8 mouse cellular contexts compared by ENCODE assay signal in genomic region chr2:78870443-78871025, GRCm38 (mm10). TPM values are rescaled to one million over a fixed set of nuclear protein-coding genes. Genes with fewer than 3 reads are reported as not detected.
DNase-seq lines count a peak whose midpoint lies in the region; ATAC-seq and TF ChIP-seq lines count a peak whose summit lies in the region.

No protein-coding gene starts in this region.

- no peak for DNase-seq in gastrocnemius, adult 2 months
- no peak for DNase-seq in gastrocnemius, postnatal 4 days (ENCODE audit: low spot score in 2 of 2)
- no peak for DNase-seq in CH12.LX (ENCODE audit: extremely low read depth)
- peak; percentile 20 for DNase-seq in embryo, embryonic 9.5 days (ENCODE audit: extremely low spot score)
- peak; percentile 39 for DNase-seq in hindbrain, embryonic 11.5 days (ENCODE audit: low spot score)
- DNase-seq in stomach, postnatal 0 days (ENCODE audit: low spot score): peak; percentile 16
- DNase-seq in urinary bladder, adult 2 months (ENCODE audit: low spot score): no peak

- TF ChIP-seq RAD21 in CH12.LX (IDR thresholded peaks at IDR 0.05; ENCODE audit: low read depth, low read length): no peak

- no peak for TF ChIP-seq CTCF in gastrocnemius, adult 2 months (IDR thresholded peaks at IDR 0.05)
- no peak for TF ChIP-seq CTCF in CH12.LX (conservative IDR thresholded peaks at IDR 0.05 in 1 of 2, IDR thresholded peaks at IDR 0.05 in 1 of 2; ENCODE audit: low read depth in 2 of 2, low read length in 2 of 2)
- no peak for TF ChIP-seq CTCF in stomach, postnatal 0 days (IDR thresholded peaks at IDR 0.05; ENCODE audit: low read depth)

- H3K27ac ChIP-seq in gastrocnemius, adult 2 months: peak overlapping the region; percentile 89; the same call in 1 of the 2 replicates
- no peak overlapping the region for H3K27ac ChIP-seq in CH12.LX (ENCODE audit: insufficient read depth, low read depth)
- H3K27ac ChIP-seq in hindbrain, embryonic 11.5 days (ENCODE audit: low read depth, low read length): peak overlapping the region; percentile 97; the same call in 1 of the 2 replicates
- H3K27ac ChIP-seq in stomach, postnatal 0 days (replicated peaks): 0 out of 2 replicates have a peak overlapping the region, but pooled peaks have one; percentile 18

- intact Hi-C loops in gastrocnemius, adult 2 months (cut with DNase I): no loop called here

- peak overlapping the region; percentile 89 for H3K4me3 ChIP-seq in gastrocnemius, adult 2 months
- peak overlapping the region; percentile 67 to 88 (median 76) for H3K4me3 ChIP-seq in CH12.LX (replicated peaks in 1 of 3; ENCODE audit: low read depth in 2 of 3, low read length in 2 of 3, poor library complexity in 1 of 3)
- H3K4me3 ChIP-seq in hindbrain, embryonic 11.5 days (ENCODE audit: low read depth, low read length): peak overlapping the region; percentile 79
- H3K4me3 ChIP-seq in stomach, postnatal 0 days (ENCODE audit: low read depth, low read length): peak overlapping the region; percentile 80

- peaks cover 0 to 10% of the 10 kb centered on the region in 2 experiments for H3K36me3 ChIP-seq in CH12.LX (replicated peaks in 1 of 2; ENCODE audit: control insufficient read depth in 1 of 2, insufficient read depth in 1 of 2, low read length in 1 of 2)
- H3K36me3 ChIP-seq in hindbrain, embryonic 11.5 days (ENCODE audit: control insufficient read depth, insufficient read depth, low read length): no peaks in the 10 kb centered on the region
- no peaks in the 10 kb centered on the region for H3K36me3 ChIP-seq in stomach, postnatal 0 days (ENCODE audit: control insufficient read depth, insufficient read depth, low read length)

- no peak for TF ChIP-seq EP300 in CH12.LX (IDR thresholded peaks at IDR 0.05; ENCODE audit: low read length)
- TF ChIP-seq EP300 in stomach, postnatal 0 days (optimal IDR thresholded peaks at IDR 0.05): no peak

- no peak for TF ChIP-seq POLR2A in CH12.LX (IDR thresholded peaks at IDR 0.05; ENCODE audit: low read depth, low read length)

- H3K27me3 ChIP-seq in CH12.LX (replicated peaks): no peaks in the 10 kb centered on the region
- no peaks in the 10 kb centered on the region for H3K27me3 ChIP-seq in hindbrain, embryonic 11.5 days (ENCODE audit: control insufficient read depth, insufficient read depth, low read length)
- no peaks in the 10 kb centered on the region for H3K27me3 ChIP-seq in stomach, postnatal 0 days (ENCODE audit: control insufficient read depth, insufficient read depth, low read length)

- ATAC-seq in hindbrain, embryonic 11.5 days (ENCODE audit: low FRiP score): no peak
- peak; percentile 8; the same call in 1 of the 2 replicates for ATAC-seq in megakaryocyte, adult 5-6 weeks (ENCODE audit: poor library complexity, severe bottlenecking)
- no peak for ATAC-seq in stomach, postnatal 0 days (ENCODE audit: low FRiP score, low TSS enrichment)

- H3K4me1 ChIP-seq in CH12.LX (ENCODE audit: control insufficient read depth in 1 of 2, insufficient read depth in 2 of 2): peaks cover 6 to 53% of the 10 kb centered on the region in 2 experiments; a peak in 3 of 4 replicates
- peaks cover 3% of the 10 kb centered on the region; the same call in 1 of the 2 replicates for H3K4me1 ChIP-seq in hindbrain, embryonic 11.5 days (replicated peaks; ENCODE audit: control insufficient read depth, insufficient read depth, low read length)
- H3K4me1 ChIP-seq in stomach, postnatal 0 days (replicated peaks; ENCODE audit: control insufficient read depth, insufficient read depth): peaks cover 10% of the 10 kb centered on the region

- peak overlapping the region; percentile 72 for H3K4me2 ChIP-seq in CH12.LX (ENCODE audit: insufficient read depth, low read depth, poor library complexity, severe bottlenecking)
- H3K4me2 ChIP-seq in hindbrain, embryonic 11.5 days (replicated peaks; ENCODE audit: low read depth, low read length): peak overlapping the region; percentile 54
- peak overlapping the region; percentile 76 for H3K4me2 ChIP-seq in stomach, postnatal 0 days (replicated peaks; ENCODE audit: low read depth)

- peaks cover 2% of the 10 kb centered on the region; the same call in 1 of the 2 replicates for H3K79me2 ChIP-seq in CH12.LX (replicated peaks; ENCODE audit: control insufficient read depth, extremely low read depth, insufficient read depth, poor library complexity, severe bottlenecking)

- in situ Hi-C loops in CH12.LX (cut with MboI; ENCODE audit: low pct_ligation_motif_present, low pct_unique_long_range_greater_than_20kb, low sequenced_read_pairs): no loop called here

- peak overlapping the region; percentile 98 for H3K9ac ChIP-seq in CH12.LX (ENCODE audit: insufficient read depth, low read depth)
- H3K9ac ChIP-seq in hindbrain, embryonic 11.5 days (ENCODE audit: low read depth, low read length): peak overlapping the region; percentile 94
- peak overlapping the region; percentile 96 for H3K9ac ChIP-seq in stomach, postnatal 0 days (ENCODE audit: low read length)

- WGBS in hindbrain, embryonic 11.5 days: 14% methylated on average over 10 of the region's 10 CpGs
- WGBS in stomach, postnatal 0 days: 16% methylated on average over 10 of the region's 10 CpGs

- no peaks in the 10 kb centered on the region for H3K9me3 ChIP-seq in CH12.LX (replicated peaks; ENCODE audit: low read length)
- no peaks in the 10 kb centered on the region for H3K9me3 ChIP-seq in hindbrain, embryonic 11.5 days (ENCODE audit: control insufficient read depth, low read length)
- H3K9me3 ChIP-seq in stomach, postnatal 0 days (ENCODE audit: control insufficient read depth, low read length): no peaks in the 10 kb centered on the region

- dilution Hi-C loops in CH12.LX (cut with MboI; ENCODE audit: extremely low pct_ligation_motif_present, extremely low pct_unique_long_range_greater_than_20kb, low sequenced_read_pairs): no loop called here

TF ChIP-seq in CH12.LX, 34 proteins besides CTCF, POLR2A, EP300 and RAD21:
- TF ChIP-seq ZNF384 (IDR thresholded peaks at IDR 0.05; ENCODE audit: low read depth, low read length) (no peak), ZKSCAN1 (IDR thresholded peaks at IDR 0.05; ENCODE audit: borderline replicate concordance, low read depth, low read length) (no peak), CHD2 (IDR thresholded peaks at IDR 0.05; ENCODE audit: low read length) (no peak), TCF12 (IDR thresholded peaks at IDR 0.05; ENCODE audit: low read depth, low read length) (no peak), NELFE (IDR thresholded peaks at IDR 0.05; ENCODE audit: low read depth, low read length) (no peak), JUN (IDR thresholded peaks at IDR 0.05; ENCODE audit: insufficient read depth, low read depth, low read length) (no peak), PAX5 (IDR thresholded peaks at IDR 0.05; ENCODE audit: low read length) (no peak), E2F4 (IDR thresholded peaks at IDR 0.05; ENCODE audit: insufficient replicate concordance, low read depth, low read length) (no peak)

RNA-seq across cellular contexts. Expression of gene Ube2e3, which starts 2.6 kb away (rescaled TPM):
- 10 to 100 TPM; 24.4 to 29.9 TPM for total RNA-seq in gastrocnemius, adult 2 months (2021)
- 10 to 100 TPM; 42.6 to 48.8 TPM for total RNA-seq in gastrocnemius, postnatal 4 days (2021)
- total RNA-seq in CH12.LX (2012; rRNA removed) (22.1 and 26.8 TPM in 2 replicates), CH12.LX (2014; rRNA removed) (66.4 and 81.8 TPM in 2 replicates)
- polyA plus RNA-seq in CH12.LX (2012; ENCODE audit: insufficient read length, low read depth): 44.7 TPM in 2 replicates
- 279 and 291 TPM in 2 replicates for polyA plus RNA-seq in hindbrain, embryonic 11.5 days (2014; fragmentation: Nextera tagmentation; extraction: Ambion mirVana)
- 55.4 and 61.5 TPM in 2 replicates for total RNA-seq in megakaryocyte, adult 5-6 weeks (2015)
- 36.3 and 37.4 TPM in 2 replicates for total RNA-seq in megakaryocyte, adult 5-6 weeks (2017)
- polyA plus RNA-seq in stomach, postnatal 0 days (2015; fragmentation: Nextera tagmentation; extraction: Ambion mirVana): 54.0 and 55.6 TPM in 2 replicates
- 33.0 and 34.1 TPM in 2 replicates for polyA plus RNA-seq in urinary bladder, adult 2 months (2012; rRNA removed)

Comparison
In these comparisons a context has a peak if more than half of its experiments do, and no peak if none do; other contexts are left out.
1. DNase-seq: peak in embryo, embryonic 9.5 days (single experiment), hindbrain, embryonic 11.5 days (single experiment) and stomach, postnatal 0 days (single experiment); none in gastrocnemius, adult 2 months (single experiment), gastrocnemius, postnatal 4 days (0 of 2), CH12.LX (single experiment) and urinary bladder, adult 2 months (single experiment).
2. Peak in every context shown above with its lines, with median percentiles within 50 percentile points of each other: H3K4me3 ChIP-seq, H3K4me2 ChIP-seq and H3K9ac ChIP-seq.